Mouse (Mus musculus) liver, embryonic 15.5 days (tissue): ENCODE results near the gene Arsb. TPM values are rescaled to one million over a fixed set of nuclear protein-coding genes. Genes with fewer than 3 reads are reported as not detected.

Experiments
- ATAC-seq: fragments of 200-750 bp; cut with Nextera tagmentation; 2 replicates; pipeline ENCODE4 v1.8.0; 2017; ENCODE audit warnings: moderate number of reproducible peaks, mild to moderate bottlenecking, moderate library complexity; ENCODE audit not compliant: insufficient read depth
- H3K27ac ChIP-seq: fragments of 300-500 bp; sonication (generic); replicated peaks from 2 replicates; pipeline ENCODE4 v1.5.1; 2015; ENCODE audit warnings: mild to moderate bottlenecking, inconsistent platforms
- H3K27me3 ChIP-seq: fragments of 300-500 bp; sonication (generic); 2 replicates; pipeline ENCODE4 v1.6.1; 2015; ENCODE audit warnings: mild to moderate bottlenecking, inconsistent platforms
- H3K36me3 ChIP-seq: fragments of 300-500 bp; sonication (generic); replicated peaks from 2 replicates; pipeline ENCODE4 v1.6.1; 2015; ENCODE audit warnings: moderate library complexity, mild to moderate bottlenecking, inconsistent platforms
- H3K4me1 ChIP-seq: fragments of 300-500 bp; sonication (generic); replicated peaks from 2 replicates; pipeline ENCODE4 v1.6.1; 2015; ENCODE audit warnings: inconsistent platforms
- H3K4me2 ChIP-seq: fragments of 300-500 bp; sonication (generic); 2 replicates; pipeline ENCODE4 v1.6.1; 2015; ENCODE audit warnings: moderate library complexity, mild to moderate bottlenecking, inconsistent platforms
- H3K4me3 ChIP-seq: fragments of 300-500 bp; sonication (generic); replicated peaks from 2 replicates; pipeline ENCODE4 v1.5.1; 2015; ENCODE audit warnings: mild to moderate bottlenecking, inconsistent platforms
- H3K9ac ChIP-seq: fragments of 300-500 bp; sonication (generic); 2 replicates; pipeline ENCODE4 v1.6.1; 2015; ENCODE audit warnings: moderate library complexity, mild to moderate bottlenecking, inconsistent platforms
- H3K9me3 ChIP-seq: fragments of 300-500 bp; sonication (generic); replicated peaks from 2 replicates; pipeline ENCODE4 v1.6.1; 2016; ENCODE audit warnings: inconsistent platforms
- WGBS: fragments of 180-500 bp; shearing (Covaris S2); methylation state at CpG from one replicate; pipeline ENCODE4 v1.1.7; 2015; ENCODE audit warnings: mixed read lengths; ENCODE audit not compliant: insufficient replicate concordance; 5-methylcytosine and 5-hydroxymethylcytosine counted together
- polyA plus RNA-seq: library from polyadenylated mRNA; unstranded; fragments of >200 nt; fragmentation: Nextera tagmentation; extraction: Ambion mirVana; gene quantifications from 2 replicates; pipeline ENCODE4 v1.2.1, GENCODE M21; 2015

Gene Arsb
- polyA plus RNA-seq, 1 experiment from 2014 or later: 4.1 TPM

- H3K27ac ChIP-seq: no peak overlapping the region
- no peak for ATAC-seq
- H3K9me3 ChIP-seq: no peaks in the 10 kb centered on the region
- H3K4me2 ChIP-seq: no peak overlapping the region
- no peaks in the 10 kb centered on the region for H3K27me3 ChIP-seq
- WGBS: 70% methylated on average over 7 of the region's 7 CpGs
- H3K4me1 ChIP-seq: no peaks in the 10 kb centered on the region
- no peaks in the 10 kb centered on the region for H3K36me3 ChIP-seq
- H3K9ac ChIP-seq: no peak overlapping the region
- H3K4me3 ChIP-seq: no peak overlapping the region
These were observed 54.5 kb downstream of the Arsb start for GRCm38 (mm10) chr13:93825792-93826558.

- H3K4me2 ChIP-seq: no peak overlapping the region
- no peaks in the 10 kb centered on the region for H3K27me3 ChIP-seq
- WGBS: 42% methylated on average over 2 of the region's 2 CpGs
- no peak overlapping the region for H3K9ac ChIP-seq
- H3K4me3 ChIP-seq: no peak overlapping the region
- ATAC-seq: no peak
- no peaks in the 10 kb centered on the region for H3K36me3 ChIP-seq
- H3K9me3 ChIP-seq: no peaks in the 10 kb centered on the region
- no peak overlapping the region for H3K27ac ChIP-seq
- H3K4me1 ChIP-seq: no peaks in the 10 kb centered on the region
These were observed 56.3 kb downstream of the Arsb start for GRCm38 (mm10) chr13:93827745-93828144.

GRCm38 (mm10) chr13:93829565-93830293 is 58.3 kb downstream of the Arsb start:
- no peaks in the 10 kb centered on the region for H3K36me3 ChIP-seq
- no peak overlapping the region for H3K4me2 ChIP-seq
- ATAC-seq: no peak
- H3K4me1 ChIP-seq: no peaks in the 10 kb centered on the region
- no peak overlapping the region for H3K4me3 ChIP-seq
- WGBS: 21% methylated on average over 2 of the region's 2 CpGs
- no peaks in the 10 kb centered on the region for H3K27me3 ChIP-seq
- no peaks in the 10 kb centered on the region for H3K9me3 ChIP-seq
- no peak overlapping the region for H3K9ac ChIP-seq
- no peak overlapping the region for H3K27ac ChIP-seq

DNA sequence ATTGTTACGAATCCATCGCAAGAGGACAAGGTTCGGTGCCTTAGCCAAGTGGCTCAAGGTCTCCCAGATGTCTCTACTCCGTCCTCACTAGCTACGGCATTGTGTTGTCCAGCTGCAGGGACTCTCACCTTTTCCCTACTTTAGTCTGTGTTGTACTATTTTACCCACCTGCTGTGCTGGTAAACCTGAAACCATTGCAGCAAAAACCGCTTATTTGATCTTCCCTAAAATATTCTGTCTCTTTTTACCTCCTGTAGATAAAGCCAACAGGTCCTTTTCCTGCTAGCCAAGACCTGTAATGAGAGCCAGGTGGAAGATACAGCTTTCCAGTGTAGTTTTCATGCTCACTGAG is 58.8 kb downstream of the Arsb start:
- no peak for ATAC-seq
- H3K4me1 ChIP-seq: no peaks in the 10 kb centered on the region

GRCm38 (mm10) chr13:93837481-93838225 is 66.2 kb downstream of the Arsb start:
- ATAC-seq: no peak
- Histone ChIP-seq H3K27ac (no peak overlapping the region), H3K9ac (no peak overlapping the region), H3K36me3 (no peaks in the 10 kb centered on the region), H3K27me3 (no peaks in the 10 kb centered on the region), H3K4me2 (no peak overlapping the region), H3K4me1 (no peaks in the 10 kb centered on the region), H3K9me3 (no peaks in the 10 kb centered on the region), H3K4me3 (no peak overlapping the region)
- WGBS: 67% methylated on average over 12 of the region's 12 CpGs

More for the DNA sequence above, 58.8 kb downstream of the Arsb start:
- no peaks in the 10 kb centered on the region for H3K27me3 ChIP-seq
- no peaks in the 10 kb centered on the region for H3K36me3 ChIP-seq
- H3K9ac ChIP-seq: no peak overlapping the region
- 71% methylated on average over 6 of the region's 6 CpGs for WGBS
- H3K27ac ChIP-seq: no peak overlapping the region
- no peak overlapping the region for H3K4me3 ChIP-seq
- no peaks in the 10 kb centered on the region for H3K9me3 ChIP-seq
- H3K4me2 ChIP-seq: no peak overlapping the region

DNA sequence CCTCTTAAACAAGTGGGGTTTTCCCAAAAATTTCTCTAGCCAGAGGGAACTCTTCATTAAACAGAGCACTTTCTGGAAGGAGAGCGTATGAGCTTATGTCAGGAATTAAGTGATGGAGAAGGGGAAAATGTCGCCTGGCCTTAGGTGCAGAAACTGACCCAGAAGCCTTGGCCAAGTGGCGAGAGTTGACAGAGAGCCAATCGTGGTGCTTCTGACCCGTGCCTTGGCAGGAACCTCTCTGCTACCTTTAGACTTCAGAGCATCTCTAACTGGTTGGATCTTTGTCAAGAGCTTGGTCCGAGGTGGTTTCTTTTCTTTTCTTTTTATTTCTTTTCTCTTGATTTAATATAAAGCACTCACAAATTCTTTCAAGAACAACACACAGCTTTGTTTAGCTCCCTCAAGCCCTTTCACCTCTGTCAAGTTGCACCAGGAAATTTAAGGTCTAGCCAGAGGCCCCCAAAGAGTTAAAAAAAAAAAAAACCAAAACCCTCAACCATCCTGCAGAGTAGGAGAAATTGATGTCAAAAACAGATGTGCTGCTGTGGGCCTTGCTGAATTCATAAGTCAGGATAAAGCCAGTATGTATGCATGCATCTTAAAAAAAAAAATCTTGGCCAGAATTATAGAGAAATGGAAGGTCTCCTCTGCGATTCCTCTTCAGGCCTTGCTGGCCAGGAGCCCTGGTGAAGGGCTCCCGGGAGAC is 67.2 kb downstream of the Arsb start:
- H3K27ac ChIP-seq: no peak overlapping the region
- H3K4me3 ChIP-seq: no peak overlapping the region
- ATAC-seq: no peak
- WGBS: 66% methylated on average over 8 of the region's 8 CpGs
- H3K9me3 ChIP-seq: no peaks in the 10 kb centered on the region
- H3K4me1 ChIP-seq: no peaks in the 10 kb centered on the region
- no peaks in the 10 kb centered on the region for H3K36me3 ChIP-seq
- H3K27me3 ChIP-seq: no peaks in the 10 kb centered on the region
- no peak overlapping the region for H3K9ac ChIP-seq
- no peak overlapping the region for H3K4me2 ChIP-seq

DNA sequence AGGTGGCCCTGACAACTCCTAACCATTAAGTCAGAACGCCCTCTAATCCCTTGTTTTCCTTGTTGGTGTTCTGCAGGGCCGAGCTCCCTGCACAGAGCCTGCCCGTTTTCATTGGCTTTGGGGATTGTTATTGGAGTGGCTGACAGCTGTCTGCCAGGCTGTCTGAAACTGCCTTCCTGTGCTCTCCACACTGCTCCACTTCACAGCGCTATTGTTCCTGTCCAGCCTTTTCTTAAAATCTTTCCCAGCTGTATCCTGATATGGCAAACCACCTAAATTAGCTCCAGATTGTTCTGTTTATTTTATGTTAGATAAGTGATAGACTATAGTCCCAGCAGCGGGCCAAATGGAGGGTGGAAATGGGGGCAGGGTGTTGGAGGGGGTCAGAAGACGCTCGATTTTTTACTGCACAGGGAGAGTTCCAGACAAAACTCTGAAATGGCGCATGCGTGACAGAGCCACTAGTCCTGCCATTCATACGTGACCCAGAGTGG is 67.8 kb downstream of the Arsb start:
- no peaks in the 10 kb centered on the region for H3K9me3 ChIP-seq
- H3K4me3 ChIP-seq: no peak overlapping the region
- no peaks in the 10 kb centered on the region for H3K4me1 ChIP-seq
- no peak for ATAC-seq
- 51% methylated on average over 10 of the region's 10 CpGs for WGBS
- no peaks in the 10 kb centered on the region for H3K36me3 ChIP-seq
- no peak overlapping the region for H3K27ac ChIP-seq
- no peak overlapping the region for H3K9ac ChIP-seq
- no peaks in the 10 kb centered on the region for H3K27me3 ChIP-seq
- H3K4me2 ChIP-seq: no peak overlapping the region

- Histone ChIP-seq H3K4me1 (no peaks in the 10 kb centered on the region), H3K4me3 (no peak overlapping the region), H3K9ac (no peak overlapping the region), H3K27ac (no peak overlapping the region), H3K4me2 (no peak overlapping the region), H3K36me3 (no peaks in the 10 kb centered on the region), H3K9me3 (no peaks in the 10 kb centered on the region), H3K27me3 (no peaks in the 10 kb centered on the region)
- no peak for ATAC-seq
- WGBS: 36% methylated on average over 2 of the region's 2 CpGs
These were observed 68.3 kb downstream of the Arsb start for GRCm38 (mm10) chr13:93839721-93840120.

- no peaks in the 10 kb centered on the region for H3K36me3 ChIP-seq
- no peak overlapping the region for H3K27ac ChIP-seq
- no peak overlapping the region for H3K4me2 ChIP-seq
- no peak overlapping the region for H3K9ac ChIP-seq
- WGBS: 56% methylated on average over 2 of the region's 2 CpGs
- no peaks in the 10 kb centered on the region for H3K9me3 ChIP-seq
- H3K4me3 ChIP-seq: no peak overlapping the region
- H3K27me3 ChIP-seq: no peaks in the 10 kb centered on the region
- ATAC-seq: no peak
- no peaks in the 10 kb centered on the region for H3K4me1 ChIP-seq
These were observed 68.7 kb downstream of the Arsb start for GRCm38 (mm10) chr13:93840146-93840545.

DNA sequence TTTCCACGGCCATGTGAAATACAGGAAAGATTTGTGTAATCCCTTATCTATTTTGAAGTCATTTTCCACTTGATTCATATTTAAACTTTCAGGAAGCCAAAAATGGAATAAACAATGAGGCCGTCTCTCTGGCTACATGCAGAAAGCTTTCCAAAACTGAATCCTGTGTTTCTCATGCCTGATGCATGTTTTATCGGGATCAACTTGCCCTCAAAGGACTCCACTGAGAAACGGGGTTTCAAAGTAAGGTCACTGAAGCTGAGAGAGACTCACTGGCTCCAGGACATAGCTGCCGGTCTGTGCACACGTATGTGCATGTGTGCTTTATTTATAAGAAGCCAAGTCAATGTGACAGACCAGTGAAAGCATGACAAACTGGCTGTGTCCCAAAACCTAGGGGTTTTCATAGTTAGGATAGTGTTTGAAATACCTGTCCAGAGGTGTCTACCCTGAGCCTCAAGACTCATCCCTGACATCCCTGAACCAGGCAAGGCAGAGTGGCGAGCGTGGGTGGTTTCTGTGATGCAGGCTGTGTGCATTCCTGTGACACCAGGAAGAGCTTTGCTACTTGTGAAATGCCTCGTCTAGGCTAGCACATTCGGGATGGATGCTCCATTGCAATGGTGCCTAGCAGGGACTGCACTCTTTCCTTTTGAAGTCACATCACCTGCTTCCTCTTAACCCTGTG is 75.5 kb downstream of the Arsb start:
- no peak overlapping the region for H3K9ac ChIP-seq
- ATAC-seq: no peak
- no peaks in the 10 kb centered on the region for H3K9me3 ChIP-seq
- H3K4me1 ChIP-seq: no peaks in the 10 kb centered on the region
- H3K4me2 ChIP-seq: no peak overlapping the region
- 56% methylated on average over 10 of the region's 10 CpGs for WGBS
- H3K4me3 ChIP-seq: no peak overlapping the region
- no peaks in the 10 kb centered on the region for H3K36me3 ChIP-seq
- no peak overlapping the region for H3K27ac ChIP-seq
- no peaks in the 10 kb centered on the region for H3K27me3 ChIP-seq
